Mouse (Mus musculus) bone marrow macrophage, adult 2 months (primary cell): Measurements from ENCODE around the gene Gpd2.

ENCODE experiments used
- CTCF ChIP-seq: IDR thresholded peaks from 2 replicates; pipeline ENCODE4 v1.5.1; 2012; ENCODE audit warnings: low read depth, mild to moderate bottlenecking, low read length, moderate library complexity
- POLR2A ChIP-seq: IDR thresholded peaks from 2 replicates; pipeline ENCODE4 v1.6.1; 2012; ENCODE audit warnings: mild to moderate bottlenecking, low read depth, low read length, borderline replicate concordance

- TF ChIP-seq CTCF (no peak), POLR2A (no peak)
These were observed 14.0 kb upstream of the Gpd2 start for GRCm38 (mm10) chr2:57223288-57224026.
